Comparison of ENCODE assay signal across 15 mouse cellular contexts in the genomic region with DNA sequence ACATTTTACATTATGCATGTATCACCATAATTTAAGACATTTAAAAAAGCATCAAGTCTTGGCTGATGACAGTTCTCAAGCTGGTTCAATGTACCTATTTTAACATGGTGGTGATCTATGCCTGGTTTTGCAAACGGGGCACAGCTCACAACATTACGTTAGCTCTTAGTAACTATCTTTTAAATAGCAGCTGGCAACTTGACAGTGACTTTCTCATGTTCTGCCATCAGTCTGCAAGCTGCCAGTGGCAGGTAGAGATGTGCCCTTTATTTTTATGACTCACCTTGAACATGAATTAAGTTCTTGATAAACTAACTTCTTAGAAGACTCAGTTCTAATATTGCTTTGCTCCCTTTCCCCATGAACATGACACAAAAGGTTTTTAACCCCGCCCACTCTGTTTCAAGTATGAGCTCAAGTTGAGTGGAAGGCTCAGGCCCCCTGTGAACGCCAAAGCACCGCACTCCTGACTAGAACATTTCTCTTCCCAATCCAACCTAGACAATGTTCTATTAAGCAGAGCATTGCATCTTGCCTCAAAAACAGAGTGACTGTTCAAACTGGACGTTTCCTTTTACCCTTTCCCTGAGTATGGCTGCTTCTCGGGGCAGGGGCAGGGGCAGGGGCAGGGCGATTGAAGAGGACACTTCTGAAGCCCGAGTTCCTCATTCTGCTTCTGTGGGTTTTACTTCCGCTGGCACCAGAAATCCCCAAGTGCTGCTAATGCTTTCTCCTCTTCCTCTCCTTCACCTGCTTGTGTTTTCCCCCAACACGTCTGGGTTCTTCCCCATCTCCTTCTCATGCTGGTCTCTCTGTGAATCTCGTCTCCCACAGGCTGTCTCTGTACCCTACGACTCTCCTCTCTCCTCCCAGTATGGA. TPM values are rescaled to one million over a fixed set of nuclear protein-coding genes. Genes with fewer than 3 reads are reported as not detected.
DNase-seq lines count a peak whose midpoint lies in the region; ATAC-seq lines count a peak whose summit lies in the region.
"Had no signal": no experiment of that assay in that cellular context is flagged by ENCODE, and none has a peak within 500 bp of the region (broad histone marks: within the 10 kb centered on the region; RNA-seq: fewer than 3 reads in every experiment).

No protein-coding gene starts in this region.

- H3K36me3 ChIP-seq in kidney, embryonic 15.5 days, result no peaks in the 10 kb centered on the region
- H3K36me3 ChIP-seq: liver, embryonic 15.5 days; midbrain, embryonic 12.5 days had no signal

- ATAC-seq in kidney, embryonic 15.5 days (replicated peaks; ENCODE audit: low FRiP score), result no peak
- ATAC-seq in CD4-positive, CD25-positive, alpha-beta regulatory T cell, adult 4 months, result peak; percentile 71
- ATAC-seq in inflammation-experienced regulatory T-cells, adult 6 months, result peak; percentile 55
- ATAC-seq: forebrain, postnatal 0 days had no signal

- no peak overlapping the region for H3K4me2 ChIP-seq in kidney, embryonic 15.5 days
- H3K4me2 ChIP-seq: hindbrain, embryonic 14.5 days; liver, embryonic 15.5 days; midbrain, embryonic 12.5 days had no signal

- H3K9ac ChIP-seq in kidney, embryonic 15.5 days, result no peak overlapping the region
- H3K9ac ChIP-seq: forebrain, postnatal 0 days; hindbrain, embryonic 14.5 days; liver, embryonic 15.5 days; midbrain, embryonic 12.5 days had no signal

- no peaks in the 10 kb centered on the region for H3K27me3 ChIP-seq in kidney, embryonic 15.5 days
- H3K27me3 ChIP-seq: liver, embryonic 15.5 days; midbrain, embryonic 12.5 days had no signal

- DNase-seq in kidney, adult 9 months, result peak; percentile 12
- peak; percentile 86 to 87 for DNase-seq in spleen, postnatal 36 days (ENCODE audit: low spot score in 2 of 2)
- no peak for DNase-seq in adrenal gland, postnatal 25 days
- DNase-seq in urinary bladder, adult 18-20 months (ENCODE audit: low spot score in 2 of 2), result no peak
- DNase-seq in embryo, embryonic 11 days, result no peak
- DNase-seq: cerebellum, adult 9-11 months; forebrain, postnatal 0 days; kidney, adult 8-10 months had no signal

- H3K9me3 ChIP-seq in kidney, embryonic 15.5 days (replicated peaks), result no peaks in the 10 kb centered on the region
- H3K9me3 ChIP-seq: liver, embryonic 15.5 days; midbrain, embryonic 12.5 days had no signal

- WGBS in kidney, embryonic 15.5 days, result 82% methylated on average over 13 of the region's 13 CpGs

- H3K4me1 ChIP-seq in kidney, embryonic 15.5 days, result no peaks in the 10 kb centered on the region
- H3K4me1 ChIP-seq: liver, embryonic 15.5 days; midbrain, embryonic 12.5 days had no signal

- no peak overlapping the region for H3K4me3 ChIP-seq in kidney, embryonic 15.5 days (replicated peaks)
- H3K4me3 ChIP-seq: layer of hippocampus, adult 2 months; liver, embryonic 15.5 days; midbrain, embryonic 12.5 days had no signal

- no peak overlapping the region for H3K27ac ChIP-seq in kidney, embryonic 15.5 days
- H3K27ac ChIP-seq: hindbrain, embryonic 14.5 days; layer of hippocampus, adult 2 months; liver, embryonic 15.5 days; midbrain, embryonic 12.5 days had no signal

RNA-seq across cellular contexts. Expression of a gene that starts 29.1 kb away (rescaled TPM):
- 35.2 and 37.5 TPM in 2 replicates for polyA plus RNA-seq in kidney, embryonic 15.5 days (2015; fragmentation: Nextera tagmentation; extraction: Ambion mirVana)
- polyA plus RNA-seq in CD4-positive, CD25-positive, alpha-beta regulatory T cell, adult 4 months (2017; shearing (Covaris generic)), result 10 to 100 TPM; 41.2 to 45.2 TPM
- 10 to 100 TPM; 34.7 to 39.7 (median 36.1) TPM for polyA plus RNA-seq in inflammation-experienced regulatory T-cells, adult 6 months (2017; shearing (Covaris generic))
- total RNA-seq in adrenal gland, postnatal 25 days (2021), result 48.2 and 56.9 TPM in 2 replicates

Comparison
In these comparisons a context has a peak if more than half of its experiments do, and no peak if none do; other contexts are left out.
1. DNase-seq: peak in kidney, adult 9 months (single experiment) and spleen, postnatal 36 days (2 of 2); none in adrenal gland, postnatal 25 days (single experiment), urinary bladder, adult 18-20 months (0 of 2) and embryo, embryonic 11 days (single experiment).